Mouse (Mus musculus) layer of hippocampus, adult 18-20 months (tissue): ENCODE results near the gene Gm28374. TPM values are rescaled to one million over a fixed set of nuclear protein-coding genes. Genes with fewer than 3 reads are reported as not detected.

Source experiments
- microRNA-seq, 2 experiments: library from miRNA; unstranded; fragments of <30 nt; microRNA quantifications; one replicate each; pipeline ENCODE4 v1.2.0; 2021
- total RNA-seq, 2 experiments: library from RNA; stranded (reverse); gene quantifications; 2 replicates each; pipeline ENCODE4 v1.2.3; 2021

Gm28374 gene
- total RNA-seq, 2 experiments from 2014 or later = 0.91 to 1.3 TPM

Small RNAs within 50 kb of the gene (microRNA-seq; reads per million reads assigned to microRNA genes)
- gene Mir6988 = 2.0 to 3.5 reads per million in 2 experiments

Other genes starting within 250 kb of the Gm28374 start
- gene Frmd8, start 207.0 kb downstream of the Gm28374 start, total RNA-seq = 10 to 100 TPM; 12.7 to 13.0 TPM
- 1 to 10 TPM; 2.9 to 3.2 TPM for gene Slc25a45, start 204.4 kb downstream of the Gm28374 start, total RNA-seq
- 1 to 10 TPM; 2.5 TPM for gene Tigd3, start 188.1 kb downstream of the Gm28374 start, total RNA-seq
- gene Dpf2, start 169.2 kb downstream of the Gm28374 start, total RNA-seq = 100 to 1,000 TPM in 1 of 2 experiments, 10 to 100 TPM in 1; 90.8 to 100 TPM
- gene Cdc42ep2, start 157.4 kb downstream of the Gm28374 start, total RNA-seq = 1 to 10 TPM; 4.3 to 4.6 TPM
- gene Pola2, start 118.1 kb downstream of the Gm28374 start, total RNA-seq = 1 to 10 TPM; 5.0 to 5.9 TPM
- not detected for gene Slc22a20, start 96.1 kb downstream of the Gm28374 start, total RNA-seq
- gene Capn1, start 66.4 kb downstream of the Gm28374 start, total RNA-seq = 10 to 100 TPM; 23.2 to 24.8 TPM
- 10 to 100 TPM; 43.4 to 44.5 TPM for gene Syvn1, start 35.7 kb downstream of the Gm28374 start, total RNA-seq
- 10 to 100 TPM; 48.0 to 52.0 TPM for gene Mrpl49, start 24.5 kb downstream of the Gm28374 start, total RNA-seq
- gene Fau, start 24.4 kb downstream of the Gm28374 start, total RNA-seq = 100 to 1,000 TPM; 769 to 789 TPM
- 10 to 100 TPM; 34.6 to 36.2 TPM for gene Znhit2, start 21.1 kb downstream of the Gm28374 start, total RNA-seq
- gene Tm7sf2, start 13.9 kb downstream of the Gm28374 start, total RNA-seq = 10 to 100 TPM; 22.4 to 24.4 TPM
- 10 to 100 TPM; 93.7 to 94.4 TPM for gene Vps51, start 5.0 kb downstream of the Gm28374 start, total RNA-seq
- not detected for gene Tmem262, start 2.2 kb downstream of the Gm28374 start, total RNA-seq
- gene Zfpl1, start 2.7 kb upstream of the Gm28374 start, total RNA-seq = 10 to 100 TPM; 36.6 to 42.0 TPM
- gene Cdca5, start 2.7 kb upstream of the Gm28374 start, total RNA-seq = not detected
- not detected for gene AC131692.1, start 12.2 kb upstream of the Gm28374 start, total RNA-seq
- gene Naaladl1, start 23.5 kb upstream of the Gm28374 start, total RNA-seq = under 1 TPM in 1 of 2 experiments, not detected in 1; 0.12 TPM
- 10 to 100 TPM; 15.5 to 15.6 TPM for gene Sac3d1, start 36.4 kb upstream of the Gm28374 start, total RNA-seq
- 10 to 100 TPM; 37.6 to 45.1 TPM for gene Snx15, start 46.0 kb upstream of the Gm28374 start, total RNA-seq
- under 1 TPM; 0.59 to 0.89 TPM for gene Batf2, start 58.7 kb upstream of the Gm28374 start, total RNA-seq
- 10 to 100 TPM; 83.2 to 84.8 TPM for gene Arl2, start 59.3 kb upstream of the Gm28374 start, total RNA-seq
- gene Majin, start 102.1 kb upstream of the Gm28374 start, total RNA-seq = not detected
- gene Gpha2, start 144.1 kb upstream of the Gm28374 start, total RNA-seq = not detected
- gene Ppp2r5b, start 153.6 kb upstream of the Gm28374 start, total RNA-seq = 100 to 1,000 TPM; 133 TPM
- 10 to 100 TPM; 34.0 to 34.2 TPM for gene Atg2a, start 159.4 kb upstream of the Gm28374 start, total RNA-seq
- 10 to 100 TPM; 86.6 to 88.0 TPM for gene Ehd1, start 194.5 kb upstream of the Gm28374 start, total RNA-seq
- gene Cdc42bpg, start 224.2 kb upstream of the Gm28374 start, total RNA-seq = 1 to 10 TPM; 4.8 to 5.6 TPM